Mouse (Mus musculus): ENCODE measurements around the gene S100pbp. TPM values are rescaled to one million over a fixed set of nuclear protein-coding genes. Genes with fewer than 3 reads are reported as not detected.

The S100pbp gene
- polyA plus RNA-seq, 1 experiment from 2014 or later = 19.1 TPM

GRCm38 (mm10) chr4:129206792-129207191, 17.3 kb upstream of the S100pbp start:
- H3K4me1 ChIP-seq (ENCODE audit: control insufficient read depth, insufficient read depth, low read depth, low read length) = no peaks in the 10 kb centered on the region

DNA sequence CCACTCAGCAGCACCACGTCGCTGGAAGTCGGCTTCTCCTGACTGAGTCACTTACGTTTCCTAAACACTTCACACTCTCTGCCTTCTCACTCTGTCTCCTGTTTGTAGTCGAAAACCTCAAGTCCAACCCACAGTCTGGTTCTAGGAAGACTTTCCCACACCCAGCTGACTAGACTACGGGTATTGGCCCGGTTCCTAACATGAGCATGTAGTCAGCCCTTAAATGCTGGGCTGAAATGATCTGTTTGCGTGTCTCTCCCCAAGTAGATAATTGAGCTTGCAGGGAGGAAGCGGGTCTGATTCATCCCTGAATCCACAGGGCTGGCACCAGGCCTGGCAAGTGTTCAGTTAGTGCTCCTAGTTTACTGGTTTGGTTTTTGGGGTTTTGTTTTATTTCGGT, 15.1 kb upstream of the S100pbp start:
- WGBS = 93% methylated on average over 10 of the region's 10 CpGs
- peaks cover 36% of the 10 kb centered on the region for H3K36me3 ChIP-seq (ENCODE audit: control insufficient read depth, insufficient read depth, low read length)

More at GRCm38 (mm10) chr4:129206792-129207191, 17.3 kb upstream of the S100pbp start:
- H3K36me3 ChIP-seq (ENCODE audit: control insufficient read depth, insufficient read depth, low read length) = peaks cover 44% of the 10 kb centered on the region
- H3K4me3 ChIP-seq (ENCODE audit: low read length) = no peak overlapping the region
- no peak overlapping the region for H3K4me2 ChIP-seq (ENCODE audit: low read length)
- no peak for ATAC-seq
- no peak overlapping the region for H3K9ac ChIP-seq (ENCODE audit: low read depth, low read length)
- WGBS = 91% methylated on average over 8 of the region's 8 CpGs
- no peak overlapping the region for H3K27ac ChIP-seq (ENCODE audit: low read depth, low read length)
- no peaks in the 10 kb centered on the region for H3K27me3 ChIP-seq (replicated peaks; ENCODE audit: control insufficient read depth, insufficient read depth, low read length)
- H3K9me3 ChIP-seq (ENCODE audit: control insufficient read depth, low read length) = no peaks in the 10 kb centered on the region

GRCm38 (mm10) chr4:129197514-129197913, 8.0 kb upstream of the S100pbp start:
- ATAC-seq = no peak
- Histone ChIP-seq H3K27me3 (replicated peaks; ENCODE audit: control insufficient read depth, insufficient read depth, low read length) (no peaks in the 10 kb centered on the region), H3K36me3 (ENCODE audit: control insufficient read depth, insufficient read depth, low read length) (peaks cover 25% of the 10 kb centered on the region)

More for the DNA sequence above, 15.1 kb upstream of the S100pbp start:
- Histone ChIP-seq H3K4me1 (ENCODE audit: control insufficient read depth, insufficient read depth, low read depth, low read length) (no peaks in the 10 kb centered on the region), H3K9ac (ENCODE audit: low read depth, low read length) (no peak overlapping the region), H3K27me3 (replicated peaks; ENCODE audit: control insufficient read depth, insufficient read depth, low read length) (no peaks in the 10 kb centered on the region), H3K4me2 (ENCODE audit: low read length) (no peak overlapping the region), H3K4me3 (ENCODE audit: low read length) (no peak overlapping the region), H3K9me3 (ENCODE audit: control insufficient read depth, low read length) (no peaks in the 10 kb centered on the region), H3K27ac (ENCODE audit: low read depth, low read length) (no peak overlapping the region)
- ATAC-seq = no peak

DNA sequence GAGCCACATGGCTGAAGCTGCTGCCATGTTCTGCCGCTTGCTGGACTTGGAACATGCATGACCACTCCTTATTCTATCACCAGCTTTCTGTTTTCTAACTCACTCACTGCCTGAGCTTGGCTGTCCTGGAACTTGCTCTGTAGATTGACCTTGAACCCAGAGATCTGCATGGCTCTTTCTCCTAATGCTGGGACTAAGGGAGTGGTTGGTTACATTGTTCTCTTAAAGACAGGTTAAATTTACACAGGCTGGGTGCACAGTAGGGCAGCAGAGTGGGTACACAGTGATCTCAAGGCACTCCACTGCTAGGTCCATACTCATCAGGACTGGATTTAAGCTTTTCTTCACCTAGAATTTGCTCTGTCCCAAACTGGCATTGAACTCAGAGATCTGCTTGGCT, 4.8 kb upstream of the S100pbp start:
- 90% methylated on average over 1 of the region's 1 CpGs for WGBS
- Histone ChIP-seq H3K27ac (ENCODE audit: low read depth, low read length) (no peak overlapping the region), H3K36me3 (ENCODE audit: control insufficient read depth, insufficient read depth, low read length) (peaks cover 17% of the 10 kb centered on the region), H3K4me2 (ENCODE audit: low read length) (no peak overlapping the region), H3K27me3 (replicated peaks; ENCODE audit: control insufficient read depth, insufficient read depth, low read length) (no peaks in the 10 kb centered on the region), H3K9me3 (ENCODE audit: control insufficient read depth, low read length) (no peaks in the 10 kb centered on the region), H3K4me1 (ENCODE audit: control insufficient read depth, insufficient read depth, low read depth, low read length) (peaks cover 13% of the 10 kb centered on the region), H3K4me3 (ENCODE audit: low read length) (no peak overlapping the region), H3K9ac (ENCODE audit: low read depth, low read length) (no peak overlapping the region)
- ATAC-seq = no peak

More at GRCm38 (mm10) chr4:129197514-129197913, 8.0 kb upstream of the S100pbp start:
- H3K27ac ChIP-seq (ENCODE audit: low read depth, low read length) = no peak overlapping the region
- H3K9me3 ChIP-seq (ENCODE audit: control insufficient read depth, low read length) = no peaks in the 10 kb centered on the region
- WGBS = 97% methylated on average over 6 of the region's 6 CpGs
- H3K9ac ChIP-seq (ENCODE audit: low read depth, low read length) = no peak overlapping the region
- H3K4me3 ChIP-seq (ENCODE audit: low read length) = no peak overlapping the region
- no peak overlapping the region for H3K4me2 ChIP-seq (ENCODE audit: low read length)
- H3K4me1 ChIP-seq (ENCODE audit: control insufficient read depth, insufficient read depth, low read depth, low read length) = no peaks in the 10 kb centered on the region

DNA sequence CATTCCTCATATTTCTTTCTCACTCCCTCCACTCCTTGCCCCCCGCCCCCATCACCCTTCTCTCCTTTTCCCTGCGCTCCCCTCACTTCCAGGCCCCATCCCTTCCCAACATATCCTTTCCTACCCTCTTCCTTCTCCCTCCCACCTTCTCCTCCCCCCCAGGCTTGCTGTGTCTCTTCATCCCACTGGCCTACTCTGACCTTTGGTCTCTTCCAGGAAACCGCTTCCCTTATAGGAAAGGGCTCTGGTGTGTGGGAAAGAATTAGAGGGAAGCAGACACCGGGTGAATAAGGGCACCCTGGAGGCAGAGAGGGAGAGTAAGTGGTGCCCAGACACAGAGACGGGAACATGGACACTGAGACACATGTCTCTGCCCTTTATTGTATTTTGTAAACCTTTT, 2.2 kb upstream of the S100pbp start:
- H3K4me1 ChIP-seq (ENCODE audit: control insufficient read depth, insufficient read depth, low read depth, low read length) = peaks cover 19% of the 10 kb centered on the region
- peaks cover 4% of the 10 kb centered on the region for H3K36me3 ChIP-seq (ENCODE audit: control insufficient read depth, insufficient read depth, low read length)
- H3K27ac ChIP-seq (ENCODE audit: low read depth, low read length) = no peak overlapping the region
- ATAC-seq = no peak
- no peak overlapping the region for H3K4me2 ChIP-seq (ENCODE audit: low read length)
- no peaks in the 10 kb centered on the region for H3K27me3 ChIP-seq (replicated peaks; ENCODE audit: control insufficient read depth, insufficient read depth, low read length)
- no peak overlapping the region for H3K4me3 ChIP-seq (ENCODE audit: low read length)
- 78% methylated on average over 5 of the region's 5 CpGs for WGBS
- H3K9ac ChIP-seq (ENCODE audit: low read depth, low read length) = no peak overlapping the region
- no peaks in the 10 kb centered on the region for H3K9me3 ChIP-seq (ENCODE audit: control insufficient read depth, low read length)

DNA sequence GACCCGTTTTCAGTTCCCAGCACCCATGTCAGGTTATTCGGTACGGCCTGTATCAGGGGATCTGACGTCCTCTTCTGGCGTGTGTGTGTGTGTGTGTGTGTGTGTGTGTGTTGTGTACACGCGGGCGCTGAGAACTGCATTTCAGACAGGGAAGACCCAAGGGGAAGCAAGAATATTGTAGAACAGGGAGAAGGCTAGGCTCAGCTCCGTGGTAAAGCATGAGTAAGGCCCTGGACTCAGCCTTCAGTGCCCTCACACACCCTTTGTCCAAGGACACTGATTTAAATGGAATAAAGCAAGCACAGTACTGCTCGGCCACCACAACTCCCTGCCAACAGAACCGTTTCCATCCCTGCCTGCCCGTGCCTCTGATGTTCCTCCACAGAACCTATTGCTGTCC, 1.0 kb upstream of the S100pbp start:
- Histone ChIP-seq H3K9ac (ENCODE audit: low read depth, low read length) (peak overlapping the region; percentile 70), H3K27ac (ENCODE audit: low read depth, low read length) (peak overlapping the region; percentile 92; the same call in 1 of the 2 replicates), H3K9me3 (ENCODE audit: control insufficient read depth, low read length) (no peaks in the 10 kb centered on the region), H3K27me3 (replicated peaks; ENCODE audit: control insufficient read depth, insufficient read depth, low read length) (no peaks in the 10 kb centered on the region), H3K4me1 (ENCODE audit: control insufficient read depth, insufficient read depth, low read depth, low read length) (peaks cover 19% of the 10 kb centered on the region), H3K36me3 (ENCODE audit: control insufficient read depth, insufficient read depth, low read length) (no peaks in the 10 kb centered on the region), H3K4me3 (ENCODE audit: low read length) (peak overlapping the region; percentile 60), H3K4me2 (ENCODE audit: low read length) (peak overlapping the region; percentile 82)
- no peak for ATAC-seq
- 3% methylated on average over 12 of the region's 12 CpGs for WGBS

DNA sequence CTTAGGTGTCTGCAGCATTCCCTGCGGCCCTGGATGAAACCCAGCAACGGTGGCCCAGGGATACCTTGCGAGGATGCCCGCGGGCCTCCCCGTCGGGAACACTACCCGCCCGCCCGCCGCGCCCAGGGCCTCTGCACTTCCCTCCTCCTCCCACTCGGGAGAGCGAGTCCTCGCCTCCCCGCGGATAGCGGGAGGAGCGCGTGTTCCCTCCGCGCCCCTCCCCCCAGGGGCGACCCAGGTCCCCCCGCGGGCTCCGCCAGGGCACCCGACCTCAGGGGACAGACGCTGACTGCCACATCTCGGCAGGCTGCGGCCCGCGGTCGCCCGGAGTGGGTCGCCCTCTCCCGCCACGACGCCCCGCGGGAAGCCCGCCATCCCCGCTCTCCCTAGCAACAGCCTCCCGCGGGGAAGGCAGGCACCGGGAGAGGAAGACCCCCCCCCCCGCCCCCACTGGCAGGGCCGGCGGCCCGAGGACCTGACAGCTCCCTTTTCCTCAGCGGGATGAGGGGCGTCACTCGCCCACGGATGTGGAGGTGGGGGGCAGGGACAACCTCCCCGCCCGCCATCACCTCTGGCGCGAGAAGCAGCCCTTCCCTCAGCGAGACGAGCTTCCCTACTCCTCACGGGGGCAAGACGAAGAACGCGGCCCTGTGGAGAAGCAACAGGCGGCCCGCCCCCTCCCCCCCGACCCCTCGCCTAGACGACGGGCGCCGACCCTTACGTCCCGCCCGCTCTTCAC, 555 bp downstream of the S100pbp start:
- ATAC-seq = peak; percentile 22
- no peaks in the 10 kb centered on the region for H3K36me3 ChIP-seq (ENCODE audit: control insufficient read depth, insufficient read depth, low read length)
- H3K9ac ChIP-seq (ENCODE audit: low read depth, low read length) = peak overlapping the region; percentile 82
- H3K4me1 ChIP-seq (ENCODE audit: control insufficient read depth, insufficient read depth, low read depth, low read length) = peaks cover 19% of the 10 kb centered on the region
- H3K27me3 ChIP-seq (replicated peaks; ENCODE audit: control insufficient read depth, insufficient read depth, low read length) = no peaks in the 10 kb centered on the region
- peak overlapping the region; percentile 60 for H3K4me3 ChIP-seq (ENCODE audit: low read length)
- peak overlapping the region; percentile 73 for H3K4me2 ChIP-seq (ENCODE audit: low read length)
- H3K27ac ChIP-seq (ENCODE audit: low read depth, low read length) = peak overlapping the region; percentile 88
- H3K9me3 ChIP-seq (ENCODE audit: control insufficient read depth, low read length) = no peaks in the 10 kb centered on the region
- 0% methylated on average over 42 of the region's 74 CpGs for WGBS

DNA sequence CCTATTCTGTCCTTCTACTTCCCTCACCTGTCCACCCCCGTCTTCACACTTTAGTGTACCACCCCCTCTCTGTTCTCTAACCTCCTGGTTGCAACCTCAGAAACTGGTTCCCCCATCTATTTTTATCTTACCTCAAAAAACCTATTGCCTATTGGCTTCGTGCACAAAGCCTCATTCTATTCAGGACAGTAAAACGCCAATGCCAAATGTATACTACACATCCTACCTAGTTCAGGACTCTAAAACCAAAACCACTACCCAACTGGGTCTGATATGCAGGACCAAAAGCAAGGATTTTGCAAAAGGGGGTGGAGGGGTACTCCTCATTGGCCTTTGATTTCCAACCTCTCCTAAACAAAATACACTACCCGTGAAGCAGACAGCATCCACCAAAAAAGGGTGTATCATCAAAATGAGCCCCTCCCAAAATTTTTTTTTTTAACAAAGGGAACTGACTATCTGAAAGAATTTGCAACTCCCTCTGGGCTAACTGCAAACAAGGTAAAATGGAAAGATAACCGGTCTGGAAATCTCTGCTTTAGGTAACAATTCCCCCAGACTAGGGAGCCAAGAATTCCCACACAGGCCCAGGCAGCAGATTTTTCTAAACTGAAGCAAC, 1.4 kb downstream of the S100pbp start:
- ATAC-seq = no peak
- no peak overlapping the region; the same call in 1 of the 2 replicates for H3K27ac ChIP-seq (ENCODE audit: low read depth, low read length)

GRCm38 (mm10) chr4:129179560-129179959, 10.0 kb downstream of the S100pbp start:
- H3K4me3 ChIP-seq (ENCODE audit: low read length) = no peak overlapping the region
- WGBS = 38% methylated on average over 1 of the region's 1 CpGs
- no peaks in the 10 kb centered on the region for H3K27me3 ChIP-seq (replicated peaks; ENCODE audit: control insufficient read depth, insufficient read depth, low read length)
- no peak overlapping the region for H3K4me2 ChIP-seq (ENCODE audit: low read length)
- H3K9me3 ChIP-seq (ENCODE audit: control insufficient read depth, low read length) = no peaks in the 10 kb centered on the region
- ATAC-seq = no peak
- no peak overlapping the region for H3K27ac ChIP-seq (ENCODE audit: low read depth, low read length)
- H3K4me1 ChIP-seq (ENCODE audit: control insufficient read depth, insufficient read depth, low read depth, low read length) = no peaks in the 10 kb centered on the region
- H3K36me3 ChIP-seq (ENCODE audit: control insufficient read depth, insufficient read depth, low read length) = peaks cover 14% of the 10 kb centered on the region
- no peak overlapping the region for H3K9ac ChIP-seq (ENCODE audit: low read depth, low read length)

More for the DNA sequence above, 1.4 kb downstream of the S100pbp start:
- H3K9me3 ChIP-seq (ENCODE audit: control insufficient read depth, low read length) = no peaks in the 10 kb centered on the region
- H3K27me3 ChIP-seq (replicated peaks; ENCODE audit: control insufficient read depth, insufficient read depth, low read length) = no peaks in the 10 kb centered on the region
- peak overlapping the region; percentile 60 for H3K4me3 ChIP-seq (ENCODE audit: low read length)
- H3K4me2 ChIP-seq (ENCODE audit: low read length) = peak overlapping the region; percentile 73
- WGBS = 43% methylated on average over 5 of the region's 5 CpGs
- peak overlapping the region; percentile 82 for H3K9ac ChIP-seq (ENCODE audit: low read depth, low read length)
- peaks cover 19% of the 10 kb centered on the region for H3K4me1 ChIP-seq (ENCODE audit: control insufficient read depth, insufficient read depth, low read depth, low read length)
- no peaks in the 10 kb centered on the region for H3K36me3 ChIP-seq (ENCODE audit: control insufficient read depth, insufficient read depth, low read length)
